Mouse (Mus musculus) ES-Bruce4 (cell line): ENCODE data around the gene Elp4. TPM values are rescaled to one million over a fixed set of nuclear protein-coding genes. Genes with fewer than 3 reads are reported as not detected.
A peak's percentile ranks its signal among the peaks of the same experiment; 100 is the strongest.

ENCODE experiments used
- H3K27ac ChIP-seq: 2 replicates; pipeline ENCODE4 v1.5.1; 2012; ENCODE audit warnings: low read length, inconsistent platforms; ENCODE audit not compliant: insufficient read depth
- H3K27me3 ChIP-seq: 2 replicates; pipeline ENCODE4 v1.6.1; 2012; ENCODE audit warnings: mild to moderate bottlenecking, low read length, inconsistent platforms; ENCODE audit not compliant: control insufficient read depth, poor library complexity, insufficient read depth, severe bottlenecking
- H3K36me3 ChIP-seq: 2 replicates; pipeline ENCODE4 v1.6.1; 2012; ENCODE audit warnings: inconsistent platforms, mild to moderate bottlenecking, low read length, moderate library complexity; ENCODE audit not compliant: control insufficient read depth, poor library complexity, insufficient read depth, severe bottlenecking
- H3K4me1 ChIP-seq: one replicate; pipeline ENCODE4 v1.8.1; 2011; ENCODE audit warnings: low read length; ENCODE audit not compliant: control insufficient read depth, insufficient read depth
- H3K4me3 ChIP-seq: 2 replicates; pipeline ENCODE4 v1.5.1; 2011; ENCODE audit warnings: low read depth, mild to moderate bottlenecking, low read length
- H3K9ac ChIP-seq: 2 replicates; pipeline ENCODE4 v1.6.1; 2012; ENCODE audit warnings: low read depth, mild to moderate bottlenecking, inconsistent platforms; ENCODE audit not compliant: poor library complexity, severe bottlenecking
- H3K9me3 ChIP-seq: replicated peaks from 2 replicates; pipeline ENCODE4 v1.6.1; 2012; ENCODE audit warnings: mild to moderate bottlenecking, low read length, inconsistent platforms; ENCODE audit not compliant: control insufficient read depth, poor library complexity, insufficient read depth, severe bottlenecking
- CTCF ChIP-seq: IDR thresholded peaks from one replicate; pipeline ENCODE4 v1.8.1; 2011; ENCODE audit warnings: low read depth, low read length
- EP300 ChIP-seq: IDR thresholded peaks from 2 replicates; pipeline ENCODE4 v1.6.1; 2011; ENCODE audit warnings: low read depth, low read length; ENCODE audit not compliant: insufficient read depth
- POLR2A ChIP-seq: IDR thresholded peaks from one replicate; pipeline ENCODE4 v1.8.1; 2011; ENCODE audit warnings: low read length; ENCODE audit not compliant: insufficient read depth
- polyA plus RNA-seq: library from polyadenylated mRNA; stranded (reverse); fragments of >200 nt; gene quantifications from 2 replicates; pipeline ENCODE4 v1.2.4, GENCODE M21; 2011; ENCODE audit warnings: low read depth; ENCODE audit not compliant: missing spikeins, insufficient read depth, insufficient read length

The Elp4 gene
- polyA plus RNA-seq, 1 experiment: 20.5 TPM

DNA sequence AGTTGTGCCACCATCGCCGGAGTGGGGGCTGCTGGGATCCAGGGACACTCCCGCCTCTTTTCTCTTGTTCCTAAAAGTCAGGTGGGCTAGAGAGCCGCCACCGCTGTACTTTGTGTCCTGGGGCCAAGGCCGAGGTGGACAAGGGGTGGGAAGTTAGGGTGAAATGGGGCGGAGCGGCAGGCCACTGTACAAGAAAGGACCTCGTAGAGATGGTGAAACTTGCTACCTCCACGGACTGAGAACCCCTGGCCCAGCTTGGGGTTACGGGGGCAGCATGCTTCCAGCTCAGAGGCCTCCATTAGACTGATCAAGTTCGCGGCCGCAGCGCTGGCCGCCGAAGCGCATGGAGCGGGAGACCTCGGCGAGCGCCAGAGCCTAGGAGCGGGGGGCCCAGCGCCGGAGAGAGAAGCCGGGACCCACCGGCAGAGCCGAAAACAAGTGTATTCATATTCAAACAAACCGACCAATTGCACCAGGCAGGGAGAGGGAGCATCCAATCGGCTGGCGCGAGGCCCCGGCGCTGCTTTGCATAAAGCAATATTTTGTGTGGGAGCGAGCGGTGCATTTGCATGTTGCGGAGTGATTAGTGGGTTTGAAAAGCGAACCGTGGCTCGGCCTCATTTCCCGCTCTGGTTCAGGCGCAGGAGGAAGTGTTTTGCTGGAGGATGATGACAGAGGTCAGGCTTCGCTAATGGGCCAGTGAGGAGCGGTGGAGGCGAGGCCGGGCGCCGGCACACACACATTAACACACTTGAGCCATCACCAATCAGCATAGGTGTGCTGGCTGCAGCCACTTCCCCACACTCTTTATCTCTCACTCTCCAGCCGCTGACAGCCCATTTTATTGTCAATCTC is 229.3 kb downstream of the Elp4 start:
- no peaks in the 10 kb centered on the region for H3K36me3 ChIP-seq
- no peaks in the 10 kb centered on the region for H3K9me3 ChIP-seq
- TF ChIP-seq POLR2A: no peak
- no peak for TF ChIP-seq EP300
- H3K9ac ChIP-seq: peak overlapping the region; percentile 35
- H3K4me3 ChIP-seq: peak overlapping the region; percentile 51
- H3K4me1 ChIP-seq: no peaks in the 10 kb centered on the region
- no peak overlapping the region for H3K27ac ChIP-seq
- H3K27me3 ChIP-seq: peaks cover 35% of the 10 kb centered on the region

DNA sequence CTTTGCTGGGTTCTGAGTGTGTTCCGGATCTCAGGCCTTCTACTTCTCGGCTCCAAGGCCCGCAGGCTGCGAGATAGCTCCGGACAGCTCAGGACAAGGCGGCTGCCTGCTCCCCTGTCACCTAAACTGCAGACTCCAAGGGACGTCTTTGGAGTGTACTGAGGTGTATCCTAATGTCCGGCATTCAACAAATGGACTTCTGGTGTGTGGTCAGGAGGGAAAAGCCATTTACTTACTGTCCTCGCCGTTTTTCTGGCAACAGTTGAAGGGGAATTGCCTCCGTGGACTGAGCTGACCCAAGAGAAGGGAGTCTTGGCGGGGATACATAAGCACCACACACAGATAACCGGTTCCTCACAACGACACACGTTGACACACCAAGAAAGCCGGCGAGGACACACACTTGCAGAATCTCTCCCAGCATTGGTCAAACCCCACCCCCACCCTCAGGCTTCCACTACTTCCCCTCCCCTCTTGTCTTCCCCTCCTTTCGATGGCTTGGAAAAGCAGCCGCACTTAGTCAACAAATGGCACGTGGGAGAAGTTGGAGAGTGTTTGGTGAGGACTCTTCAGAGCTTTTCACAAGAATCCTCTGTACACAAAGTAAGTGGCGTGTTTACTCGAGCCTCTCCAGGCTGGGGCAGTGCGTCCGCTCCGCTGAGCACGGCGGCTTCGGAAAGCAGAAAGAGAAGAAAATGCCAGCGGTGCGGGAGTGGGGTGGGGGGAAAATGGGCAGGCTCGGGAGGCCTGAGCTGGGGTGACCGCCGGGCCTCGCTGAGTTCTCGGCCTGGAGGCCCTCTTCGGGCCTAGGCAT is 230.1 kb downstream of the Elp4 start:
- Histone ChIP-seq H3K27ac (no peak overlapping the region), H3K27me3 (peaks cover 43% of the 10 kb centered on the region), H3K4me3 (peak overlapping the region; percentile 51), H3K4me1 (peaks cover 3% of the 10 kb centered on the region), H3K9me3 (no peaks in the 10 kb centered on the region), H3K9ac (peak overlapping the region; percentile 35), H3K36me3 (no peaks in the 10 kb centered on the region)
- TF ChIP-seq CTCF: no peak
- TF ChIP-seq POLR2A: no peak
- TF ChIP-seq EP300: no peak

- TF ChIP-seq EP300 (no peak), POLR2A (no peak), CTCF (no peak)
- Histone ChIP-seq H3K27ac (no peak overlapping the region), H3K4me1 (peaks cover 3% of the 10 kb centered on the region), H3K4me3 (no peak overlapping the region), H3K36me3 (no peaks in the 10 kb centered on the region), H3K9me3 (no peaks in the 10 kb centered on the region), H3K27me3 (peaks cover 42% of the 10 kb centered on the region), H3K9ac (no peak overlapping the region)
Measured at GRCm38 (mm10) chr2:105673631-105674060, 230.7 kb downstream of the Elp4 start.

DNA sequence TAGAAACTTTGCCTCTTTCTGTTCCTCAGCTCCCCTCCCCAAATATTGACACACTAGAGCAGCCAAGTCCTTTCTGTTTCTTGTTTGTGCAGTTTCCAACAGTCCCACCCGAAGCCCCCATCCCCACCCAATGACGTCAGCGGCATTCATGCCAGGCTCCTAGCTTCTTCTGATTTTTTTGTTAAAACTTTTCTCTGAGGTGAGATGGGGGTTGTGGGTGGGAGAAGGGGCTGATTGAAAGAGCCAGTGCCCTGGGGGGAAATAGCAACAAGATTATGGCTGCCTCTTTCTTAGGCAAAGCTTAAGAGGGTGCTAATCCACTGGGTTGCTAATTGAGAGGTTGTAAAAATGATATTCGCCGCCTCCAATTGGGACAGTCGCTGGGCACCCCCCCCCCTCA is 231.3 kb downstream of the Elp4 start:
- Histone ChIP-seq H3K4me1 (peaks cover 3% of the 10 kb centered on the region), H3K27me3 (peaks cover 44% of the 10 kb centered on the region), H3K9ac (no peak overlapping the region), H3K36me3 (no peaks in the 10 kb centered on the region), H3K4me3 (no peak overlapping the region), H3K9me3 (no peaks in the 10 kb centered on the region), H3K27ac (no peak overlapping the region)
- TF ChIP-seq CTCF: no peak
- TF ChIP-seq EP300: no peak
- no peak for TF ChIP-seq POLR2A

GRCm38 (mm10) chr2:105672596-105672960 is 231.8 kb downstream of the Elp4 start:
- H3K4me3 ChIP-seq: no peak overlapping the region
- H3K9me3 ChIP-seq: no peaks in the 10 kb centered on the region
- H3K4me1 ChIP-seq: peaks cover 3% of the 10 kb centered on the region
- H3K27ac ChIP-seq: no peak overlapping the region
- TF ChIP-seq CTCF (no peak), POLR2A (no peak)
- H3K9ac ChIP-seq: no peak overlapping the region
- H3K27me3 ChIP-seq: peaks cover 44% of the 10 kb centered on the region
- no peaks in the 10 kb centered on the region for H3K36me3 ChIP-seq
